Mouse (Mus musculus) neural tube, embryonic 12.5 days (tissue): ENCODE results near the gene Rad51b. TPM values are rescaled to one million over a fixed set of nuclear protein-coding genes. Genes with fewer than 3 reads are reported as not detected.

Experiments used
- ATAC-seq: fragments of 200-750 bp; cut with Nextera tagmentation; 2 replicates; pipeline ENCODE4 v1.8.0; 2017; ENCODE audit warnings: low read depth, mild to moderate bottlenecking, moderate TSS enrichment, moderate library complexity; ENCODE audit not compliant: low FRiP score
- H3K27ac ChIP-seq: fragments of 300-500 bp; sonication (generic); 2 replicates; pipeline ENCODE4 v1.5.1; 2016
- H3K27me3 ChIP-seq: fragments of 300-500 bp; sonication (generic); replicated peaks from 2 replicates; pipeline ENCODE4 v1.6.1; 2016; ENCODE audit warnings: mild to moderate bottlenecking
- H3K36me3 ChIP-seq: fragments of 300-500 bp; sonication (generic); 2 replicates; pipeline ENCODE4 v1.6.1; 2016; ENCODE audit warnings: mild to moderate bottlenecking
- H3K4me1 ChIP-seq: fragments of 300-500 bp; sonication (generic); 2 replicates; pipeline ENCODE4 v1.6.1; 2016
- H3K4me2 ChIP-seq: fragments of 300-500 bp; sonication (generic); replicated peaks from 2 replicates; pipeline ENCODE4 v1.6.1; 2016; ENCODE audit warnings: mild to moderate bottlenecking
- H3K4me3 ChIP-seq: fragments of 300-500 bp; sonication (generic); 2 replicates; pipeline ENCODE4 v1.5.1; 2016
- H3K9ac ChIP-seq: fragments of 300-500 bp; sonication (generic); 2 replicates; pipeline ENCODE4 v1.6.1; 2016; ENCODE audit warnings: mild to moderate bottlenecking
- H3K9me3 ChIP-seq: fragments of 300-500 bp; sonication (generic); 2 replicates; pipeline ENCODE4 v1.6.1; 2016; ENCODE audit warnings: mild to moderate bottlenecking
- WGBS: fragments of 180-500 bp; shearing (Covaris S2); methylation state at CpG from one replicate; pipeline ENCODE4 v1.1.7; 2016; 5-methylcytosine and 5-hydroxymethylcytosine counted together
- polyA plus RNA-seq: library from polyadenylated mRNA; unstranded; fragments of >200 nt; fragmentation: Nextera tagmentation; extraction: Ambion mirVana; gene quantifications from 2 replicates; pipeline ENCODE4 v1.2.1, GENCODE M21; 2016

Rad51b gene
- polyA plus RNA-seq, 1 experiment from 2014 or later = 4.5 TPM

- H3K4me3 ChIP-seq = no peak overlapping the region
- no peak overlapping the region for H3K27ac ChIP-seq
- no peak overlapping the region for H3K9ac ChIP-seq
- H3K36me3 ChIP-seq = no peaks in the 10 kb centered on the region
- no peak for ATAC-seq
- no peak overlapping the region for H3K4me2 ChIP-seq
- H3K4me1 ChIP-seq = no peaks in the 10 kb centered on the region
- no peaks in the 10 kb centered on the region for H3K27me3 ChIP-seq
- no peaks in the 10 kb centered on the region for H3K9me3 ChIP-seq
Measured at GRCm38 (mm10) chr12:79649796-79650195, 352.7 kb downstream of the Rad51b start.

GRCm38 (mm10) chr12:79655138-79655537 is 358.1 kb downstream of the Rad51b start:
- ATAC-seq = no peak
- Histone ChIP-seq H3K27ac (no peak overlapping the region), H3K9ac (no peak overlapping the region), H3K27me3 (no peaks in the 10 kb centered on the region), H3K4me1 (no peaks in the 10 kb centered on the region), H3K4me2 (no peak overlapping the region), H3K9me3 (no peaks in the 10 kb centered on the region), H3K36me3 (no peaks in the 10 kb centered on the region), H3K4me3 (no peak overlapping the region)
- 95% methylated on average over 5 of the region's 5 CpGs for WGBS

GRCm38 (mm10) chr12:79658861-79659260 is 361.8 kb downstream of the Rad51b start:
- Histone ChIP-seq H3K36me3 (no peaks in the 10 kb centered on the region), H3K9ac (no peak overlapping the region), H3K4me1 (peaks cover 14% of the 10 kb centered on the region; the same call in 1 of the 2 replicates), H3K4me2 (no peak overlapping the region), H3K27ac (no peak overlapping the region), H3K9me3 (no peaks in the 10 kb centered on the region), H3K4me3 (no peak overlapping the region), H3K27me3 (no peaks in the 10 kb centered on the region)
- ATAC-seq = no peak
- WGBS = 95% methylated on average over 3 of the region's 3 CpGs

- WGBS = 2% methylated on average over 2 of the region's 2 CpGs
- Histone ChIP-seq H3K27ac (no peak overlapping the region), H3K27me3 (no peaks in the 10 kb centered on the region), H3K4me2 (no peak overlapping the region), H3K4me1 (peaks cover 18% of the 10 kb centered on the region), H3K4me3 (no peak overlapping the region), H3K36me3 (no peaks in the 10 kb centered on the region), H3K9ac (no peak overlapping the region), H3K9me3 (no peaks in the 10 kb centered on the region)
- no peak for ATAC-seq
Measured at GRCm38 (mm10) chr12:79661270-79661669, 364.2 kb downstream of the Rad51b start.

GRCm38 (mm10) chr12:79663131-79663892 is 366.2 kb downstream of the Rad51b start:
- no peak overlapping the region for H3K4me2 ChIP-seq
- H3K27me3 ChIP-seq = no peaks in the 10 kb centered on the region
- no peak for ATAC-seq
- H3K36me3 ChIP-seq = no peaks in the 10 kb centered on the region
- H3K27ac ChIP-seq = no peak overlapping the region
- no peak overlapping the region for H3K9ac ChIP-seq
- H3K4me1 ChIP-seq = peaks cover 18% of the 10 kb centered on the region
- H3K9me3 ChIP-seq = 0 out of 2 replicates have a peak, but pooled peaks cover 3% of the 10 kb centered on the region
- WGBS = 36% methylated on average over 10 of the region's 10 CpGs
- no peak overlapping the region for H3K4me3 ChIP-seq

- ATAC-seq = no peak
- Histone ChIP-seq H3K9ac (no peak overlapping the region), H3K4me2 (no peak overlapping the region), H3K27me3 (no peaks in the 10 kb centered on the region), H3K27ac (no peak overlapping the region), H3K9me3 (0 out of 2 replicates have a peak, but pooled peaks cover 3% of the 10 kb centered on the region), H3K4me1 (peaks cover 18% of the 10 kb centered on the region), H3K36me3 (no peaks in the 10 kb centered on the region), H3K4me3 (no peak overlapping the region)
- 44% methylated on average over 7 of the region's 7 CpGs for WGBS
Measured at GRCm38 (mm10) chr12:79663893-79664574, 367.0 kb downstream of the Rad51b start.

- H3K36me3 ChIP-seq = no peaks in the 10 kb centered on the region
- no peaks in the 10 kb centered on the region for H3K27me3 ChIP-seq
- peaks cover 3% of the 10 kb centered on the region; the same call in 1 of the 2 replicates for H3K4me1 ChIP-seq
- no peaks in the 10 kb centered on the region for H3K9me3 ChIP-seq
- no peak overlapping the region for H3K9ac ChIP-seq
- no peak overlapping the region for H3K27ac ChIP-seq
- ATAC-seq = no peak
- H3K4me3 ChIP-seq = no peak overlapping the region
- no peak overlapping the region for H3K4me2 ChIP-seq
- WGBS = 81% methylated on average over 11 of the region's 11 CpGs
Measured at GRCm38 (mm10) chr12:79674846-79675439, 377.9 kb downstream of the Rad51b start.

GRCm38 (mm10) chr12:79675440-79676176 is 378.5 kb downstream of the Rad51b start:
- Histone ChIP-seq H3K36me3 (no peaks in the 10 kb centered on the region), H3K27me3 (no peaks in the 10 kb centered on the region), H3K27ac (no peak overlapping the region), H3K9ac (no peak overlapping the region), H3K4me3 (no peak overlapping the region), H3K9me3 (no peaks in the 10 kb centered on the region), H3K4me1 (peaks cover 10% of the 10 kb centered on the region), H3K4me2 (no peak overlapping the region)
- ATAC-seq = no peak
- 74% methylated on average over 13 of the region's 13 CpGs for WGBS

- no peak for ATAC-seq
- H3K4me2 ChIP-seq = no peak overlapping the region
- peaks cover 10% of the 10 kb centered on the region for H3K4me1 ChIP-seq
- H3K9me3 ChIP-seq = no peaks in the 10 kb centered on the region
- 90% methylated on average over 6 of the region's 6 CpGs for WGBS
- H3K27me3 ChIP-seq = no peaks in the 10 kb centered on the region
- H3K4me3 ChIP-seq = no peak overlapping the region
- no peak overlapping the region for H3K9ac ChIP-seq
- H3K27ac ChIP-seq = no peak overlapping the region
- H3K36me3 ChIP-seq = no peaks in the 10 kb centered on the region
Measured at GRCm38 (mm10) chr12:79676251-79676650, 379.2 kb downstream of the Rad51b start.

- no peaks in the 10 kb centered on the region for H3K27me3 ChIP-seq
- H3K4me3 ChIP-seq = no peak overlapping the region
- no peaks in the 10 kb centered on the region for H3K36me3 ChIP-seq
- no peak overlapping the region for H3K4me2 ChIP-seq
- H3K27ac ChIP-seq = no peak overlapping the region
- ATAC-seq = no peak
- no peaks in the 10 kb centered on the region for H3K9me3 ChIP-seq
- peaks cover 10% of the 10 kb centered on the region for H3K4me1 ChIP-seq
- H3K9ac ChIP-seq = no peak overlapping the region
- WGBS = 84% methylated on average over 5 of the region's 5 CpGs
Measured at GRCm38 (mm10) chr12:79676896-79677295, 379.8 kb downstream of the Rad51b start.

GRCm38 (mm10) chr12:79679251-79679901 is 382.3 kb downstream of the Rad51b start:
- Histone ChIP-seq H3K4me2 (no peak overlapping the region), H3K4me3 (no peak overlapping the region), H3K4me1 (peaks cover 10% of the 10 kb centered on the region), H3K36me3 (no peaks in the 10 kb centered on the region), H3K27me3 (no peaks in the 10 kb centered on the region), H3K9ac (no peak overlapping the region), H3K9me3 (no peaks in the 10 kb centered on the region), H3K27ac (no peak overlapping the region)
- WGBS = 72% methylated on average over 11 of the region's 11 CpGs
- no peak for ATAC-seq
